Mouse (Mus musculus): ENCODE measurements around the gene Map2k4. TPM values are rescaled to one million over a fixed set of nuclear protein-coding genes. Genes with fewer than 3 reads are reported as not detected.

The Map2k4 gene
- polyA plus RNA-seq, 1 experiment: not detected

DNA sequence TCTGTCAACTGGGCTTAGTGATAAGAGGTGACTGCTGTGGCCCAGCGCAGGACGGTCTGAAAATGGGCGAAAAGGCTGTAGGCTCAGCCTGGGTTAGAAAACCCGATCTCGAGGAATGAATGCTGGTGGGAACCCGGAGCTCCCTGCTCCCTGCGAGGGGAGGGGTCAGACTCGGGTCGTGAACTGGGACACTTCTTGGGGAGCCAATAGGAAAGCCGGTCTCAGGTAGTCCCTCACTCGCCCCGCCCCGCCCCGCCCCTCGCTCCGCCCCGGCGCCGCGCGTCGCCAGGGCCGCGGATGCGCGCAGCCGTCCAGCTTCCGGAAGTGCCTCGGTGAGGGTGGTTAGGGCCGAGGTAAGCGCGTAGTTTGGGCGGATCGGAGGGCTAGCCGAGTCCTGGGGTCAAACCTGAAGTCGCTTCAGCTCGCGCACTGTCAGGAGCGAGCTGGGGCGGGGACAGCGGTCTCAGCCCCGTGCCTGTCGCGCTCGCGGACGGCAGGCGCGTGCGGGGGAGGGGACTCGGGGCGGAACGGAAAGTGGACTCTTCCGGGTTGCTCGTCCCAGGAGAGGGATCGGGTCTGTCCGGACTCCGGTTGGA is 18.9 kb upstream of the Map2k4 start, which contains the start of gene Zkscan6:
TSS of gene Zkscan6 (plus strand) at position 267 of the 596 bp plus-strand sequence.
- H3K4me3 ChIP-seq (ENCODE audit: insufficient read depth, low read depth, low read length): peak within 1 kb of the TSS; percentile 98
- peak; percentile 78 for TF ChIP-seq POLR2A (IDR thresholded peaks at IDR 0.05; ENCODE audit: insufficient read depth, low read depth, low read length)
- TF ChIP-seq CTCF (IDR thresholded peaks at IDR 0.05; ENCODE audit: insufficient read depth, low read depth, low read length): no peak
- under 1% methylated on average over 58 of the region's 58 CpGs for WGBS
- 0 out of 2 replicates have a peak, but pooled peaks cover 2% of the 10 kb centered on the region for H3K4me1 ChIP-seq (ENCODE audit: control insufficient read depth, insufficient read depth, low read length)
- H3K27ac ChIP-seq (ENCODE audit: insufficient read depth, low read depth, low read length): peak within 1 kb of the TSS; percentile 80

DNA sequence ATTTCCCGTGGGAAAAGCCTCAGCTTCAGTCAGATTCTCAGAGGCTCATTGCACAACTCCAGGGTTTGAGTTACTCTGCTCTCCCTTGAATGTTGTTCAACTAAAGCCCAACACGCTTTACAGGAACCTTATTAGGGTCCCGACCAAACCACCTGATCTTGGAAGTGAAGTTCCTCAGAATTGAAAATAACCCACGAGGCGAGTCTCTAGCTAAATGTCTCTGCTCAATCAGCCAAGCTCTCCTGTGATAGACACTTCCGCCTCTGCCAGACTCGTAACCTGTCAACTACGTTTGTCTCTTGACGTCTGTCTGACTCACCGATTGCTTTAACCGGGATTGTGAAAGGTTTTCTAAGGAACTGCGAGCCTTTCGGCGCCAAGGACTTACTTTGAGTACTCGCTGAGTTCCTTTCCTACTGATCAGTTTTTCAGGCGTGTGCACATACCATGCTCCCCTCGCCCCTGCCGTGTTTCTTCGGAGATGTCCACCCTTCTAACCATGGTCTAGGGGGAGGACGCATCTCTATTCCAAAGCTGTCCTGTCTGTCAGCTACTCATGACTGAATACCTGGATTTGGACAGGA is 18.3 kb upstream of the Map2k4 start:
- Histone ChIP-seq H3K4me3 (ENCODE audit: insufficient read depth, low read depth, low read length) (peak overlapping the region; percentile 98), H3K27ac (ENCODE audit: insufficient read depth, low read depth, low read length) (no peak overlapping the region), H3K4me1 (ENCODE audit: control insufficient read depth, insufficient read depth, low read length) (0 out of 2 replicates have a peak, but pooled peaks cover 2% of the 10 kb centered on the region)
- WGBS: 1% methylated on average over 20 of the region's 20 CpGs
- TF ChIP-seq CTCF (IDR thresholded peaks at IDR 0.05; ENCODE audit: insufficient read depth, low read depth, low read length) (no peak), POLR2A (IDR thresholded peaks at IDR 0.05; ENCODE audit: insufficient read depth, low read depth, low read length) (no peak)

DNA sequence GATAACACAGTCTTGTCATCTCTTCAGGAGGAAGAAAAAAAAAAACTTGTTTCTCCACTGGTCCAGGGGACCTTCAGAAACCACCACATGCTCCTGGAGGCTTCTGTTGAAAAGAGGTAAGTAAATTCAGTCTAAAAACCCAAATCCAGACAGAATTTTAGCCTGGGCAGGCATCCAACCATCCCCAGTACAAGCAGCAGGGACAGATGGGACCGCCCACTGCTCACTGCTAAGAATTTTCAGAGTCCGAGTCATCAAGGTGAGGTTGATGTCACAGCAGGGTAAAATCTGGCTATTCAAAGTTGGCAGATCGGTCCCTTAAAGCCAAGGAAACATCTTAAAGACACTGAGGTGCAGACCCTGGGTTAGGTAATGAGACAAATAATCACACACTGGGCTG is 13.8 kb upstream of the Map2k4 start:
- Histone ChIP-seq H3K4me3 (ENCODE audit: insufficient read depth, low read depth, low read length) (no peak overlapping the region), H3K27ac (ENCODE audit: insufficient read depth, low read depth, low read length) (no peak overlapping the region), H3K4me1 (ENCODE audit: control insufficient read depth, insufficient read depth, low read length) (no peaks in the 10 kb centered on the region)
- WGBS: 71% methylated on average over 3 of the region's 3 CpGs
- TF ChIP-seq CTCF (IDR thresholded peaks at IDR 0.05; ENCODE audit: insufficient read depth, low read depth, low read length): no peak
- no peak for TF ChIP-seq POLR2A (IDR thresholded peaks at IDR 0.05; ENCODE audit: insufficient read depth, low read depth, low read length)

DNA sequence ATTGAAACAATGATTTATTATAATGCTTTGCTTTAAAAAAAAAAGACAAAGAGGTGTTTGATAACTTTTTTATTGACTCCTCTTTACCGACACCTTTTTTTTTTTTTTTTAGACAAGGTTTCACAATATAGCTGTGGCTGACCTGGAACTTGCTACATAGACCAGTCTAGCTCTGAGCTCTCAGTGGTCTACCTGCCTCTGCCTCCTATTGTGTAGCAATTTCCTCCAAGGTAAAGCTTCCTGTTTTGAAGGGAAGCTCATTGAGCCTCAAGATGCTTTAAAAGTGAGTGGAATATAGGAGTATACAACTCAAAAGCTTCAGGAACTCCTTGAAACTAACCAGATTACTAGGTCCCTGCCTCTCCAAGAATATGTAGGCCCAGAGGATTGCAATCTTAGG is 7.8 kb upstream of the Map2k4 start:
- H3K4me3 ChIP-seq (ENCODE audit: insufficient read depth, low read depth, low read length): no peak overlapping the region
- TF ChIP-seq CTCF (IDR thresholded peaks at IDR 0.05; ENCODE audit: insufficient read depth, low read depth, low read length) (no peak), POLR2A (IDR thresholded peaks at IDR 0.05; ENCODE audit: insufficient read depth, low read depth, low read length) (no peak)
- 94% methylated on average over 1 of the region's 1 CpGs for whole genome bisulfite sequencing
- no peak overlapping the region for H3K27ac ChIP-seq (ENCODE audit: insufficient read depth, low read depth, low read length)
- H3K4me1 ChIP-seq (ENCODE audit: control insufficient read depth, insufficient read depth, low read length): no peaks in the 10 kb centered on the region

DNA sequence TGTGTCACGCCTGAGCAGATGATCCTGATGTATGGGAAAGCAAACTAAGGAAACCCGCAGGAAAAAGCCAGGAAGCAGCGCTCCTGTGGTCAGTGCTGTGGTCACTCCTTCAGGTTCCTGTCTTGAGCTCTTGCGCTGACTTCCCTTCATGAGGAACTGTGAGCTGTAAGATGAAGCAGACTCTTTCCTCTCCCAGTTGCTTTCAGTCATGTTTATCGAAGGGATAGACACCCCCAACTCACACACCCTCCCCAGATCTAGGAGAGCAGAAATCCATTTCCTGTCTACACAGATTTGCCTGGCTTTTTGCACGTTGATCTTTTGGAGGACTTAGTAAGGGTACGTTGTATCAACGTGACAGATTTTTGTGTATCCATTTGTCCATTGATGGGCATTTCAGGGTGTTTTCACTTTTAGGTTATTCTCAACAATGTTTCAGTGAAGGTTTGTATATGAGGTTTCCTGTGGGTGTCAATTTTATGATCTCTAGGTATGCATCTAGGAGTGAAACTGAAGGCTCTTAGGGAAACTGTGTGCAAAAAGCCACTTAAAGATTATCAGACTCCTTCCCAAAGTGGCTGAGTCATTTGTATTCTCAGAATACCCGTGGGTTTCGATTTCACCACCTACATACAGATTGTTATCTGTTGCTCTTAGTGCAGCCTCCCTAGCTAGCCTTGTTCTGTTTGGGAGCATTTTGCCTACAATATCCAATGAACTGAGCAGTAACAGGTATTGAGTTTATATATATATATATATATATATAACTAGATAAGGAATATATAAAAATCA is 6.5 kb upstream of the Map2k4 start:
- Histone ChIP-seq H3K4me1 (ENCODE audit: control insufficient read depth, insufficient read depth, low read length) (no peaks in the 10 kb centered on the region), H3K27ac (ENCODE audit: insufficient read depth, low read depth, low read length) (no peak overlapping the region), H3K4me3 (ENCODE audit: insufficient read depth, low read depth, low read length) (no peak overlapping the region)
- no peak for TF ChIP-seq CTCF (IDR thresholded peaks at IDR 0.05; ENCODE audit: insufficient read depth, low read depth, low read length)
- no peak for TF ChIP-seq POLR2A (IDR thresholded peaks at IDR 0.05; ENCODE audit: insufficient read depth, low read depth, low read length)
- WGBS: 75% methylated on average over 10 of the region's 10 CpGs

DNA sequence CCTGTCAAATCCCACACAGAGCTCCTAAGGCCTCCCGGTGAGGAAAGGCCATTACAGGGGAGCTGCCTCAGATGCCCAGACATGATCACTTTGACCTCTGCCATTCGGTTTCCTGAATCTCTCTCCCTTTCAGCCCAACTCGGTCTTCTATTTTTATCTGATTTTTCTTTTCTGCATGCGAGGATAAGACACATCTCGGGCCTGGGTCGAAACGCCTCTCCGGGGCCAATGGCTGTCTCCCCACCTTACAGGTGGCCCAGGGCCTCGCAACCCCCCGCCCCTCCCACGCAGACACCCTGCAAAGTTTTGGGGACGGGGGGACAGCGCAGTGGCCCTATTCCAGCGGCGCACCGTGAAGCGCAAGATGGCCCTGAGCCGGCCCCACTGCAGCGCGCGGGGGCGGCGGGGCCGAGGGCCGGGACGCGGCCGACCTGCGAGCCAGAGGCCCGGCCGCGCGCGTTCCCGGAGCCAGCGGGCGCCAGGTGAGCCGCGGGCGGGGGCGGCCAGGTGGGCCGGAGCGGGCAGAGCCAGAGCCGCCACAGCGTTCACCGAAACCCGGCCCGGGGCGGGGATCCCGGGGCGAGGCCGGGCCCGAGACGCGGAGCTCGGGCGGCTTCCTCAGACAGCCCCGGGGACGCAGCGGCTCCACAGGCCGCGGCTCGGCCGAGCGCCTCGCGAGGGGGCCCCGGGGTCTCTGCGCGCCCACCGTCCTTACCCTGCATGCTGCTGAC is 511 bp downstream of the Map2k4 start:
- 1% methylated on average over 69 of the region's 71 CpGs for WGBS
- TF ChIP-seq POLR2A (IDR thresholded peaks at IDR 0.05; ENCODE audit: insufficient read depth, low read depth, low read length): no peak
- no peak for TF ChIP-seq CTCF (IDR thresholded peaks at IDR 0.05; ENCODE audit: insufficient read depth, low read depth, low read length)
- Histone ChIP-seq H3K27ac (ENCODE audit: insufficient read depth, low read depth, low read length) (0 out of 2 replicates have a peak overlapping the region, but pooled peaks have one; percentile 34), H3K4me1 (ENCODE audit: control insufficient read depth, insufficient read depth, low read length) (no peaks in the 10 kb centered on the region), H3K4me3 (ENCODE audit: insufficient read depth, low read depth, low read length) (peak overlapping the region; percentile 92)

DNA sequence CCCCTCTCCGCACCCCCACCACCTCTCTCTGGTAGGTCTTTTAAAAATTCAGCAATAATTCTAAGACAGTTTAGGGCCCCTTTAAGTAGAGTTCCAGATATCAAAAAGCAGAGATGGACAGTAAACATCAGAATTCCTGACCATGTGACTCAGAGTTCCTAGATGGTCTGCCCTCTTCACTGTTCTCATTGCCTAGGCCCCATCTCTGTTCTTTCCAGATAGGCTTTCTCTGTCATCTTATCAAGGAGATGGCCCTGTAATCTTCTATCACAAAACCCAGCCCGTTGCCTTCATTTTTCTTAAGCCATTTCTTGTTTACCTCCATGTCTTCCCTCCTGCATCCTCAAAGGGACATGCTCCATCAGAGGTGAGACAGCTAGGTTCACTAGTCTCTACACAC is 1.9 kb downstream of the Map2k4 start:
- Histone ChIP-seq H3K4me3 (ENCODE audit: insufficient read depth, low read depth, low read length) (no peak overlapping the region), H3K27ac (ENCODE audit: insufficient read depth, low read depth, low read length) (no peak overlapping the region), H3K4me1 (ENCODE audit: control insufficient read depth, insufficient read depth, low read length) (no peaks in the 10 kb centered on the region)
- TF ChIP-seq POLR2A (IDR thresholded peaks at IDR 0.05; ENCODE audit: insufficient read depth, low read depth, low read length) (no peak), CTCF (IDR thresholded peaks at IDR 0.05; ENCODE audit: insufficient read depth, low read depth, low read length) (no peak)
- WGBS: 94% methylated on average over 2 of the region's 2 CpGs

DNA sequence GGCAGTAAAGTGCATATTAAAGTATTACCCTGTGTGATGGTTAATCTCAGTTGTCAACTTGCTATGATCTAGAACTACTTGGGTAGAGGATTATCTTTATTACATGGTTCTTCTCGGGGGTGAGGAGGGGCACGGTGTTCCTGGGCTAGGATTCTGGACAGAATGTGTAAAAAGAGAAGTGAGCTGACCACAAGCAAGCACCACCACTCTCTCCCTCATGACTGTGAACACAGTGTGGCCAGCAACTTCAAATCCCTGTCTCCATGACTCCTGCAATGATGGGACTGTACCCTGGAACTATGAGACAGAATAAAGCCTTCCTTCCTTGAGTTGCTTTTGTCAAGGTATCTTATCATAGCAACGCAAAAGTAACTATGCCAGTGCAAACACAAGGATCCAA is 6.5 kb downstream of the Map2k4 start:
- no peak overlapping the region for H3K4me3 ChIP-seq (ENCODE audit: insufficient read depth, low read depth, low read length)
- 94% methylated on average over 3 of the region's 3 CpGs for WGBS
- TF ChIP-seq POLR2A (IDR thresholded peaks at IDR 0.05; ENCODE audit: insufficient read depth, low read depth, low read length): no peak
- no peak for TF ChIP-seq CTCF (IDR thresholded peaks at IDR 0.05; ENCODE audit: insufficient read depth, low read depth, low read length)

More for the DNA sequence above, 6.5 kb downstream of the Map2k4 start:
- Histone ChIP-seq H3K4me1 (ENCODE audit: control insufficient read depth, insufficient read depth, low read length) (no peaks in the 10 kb centered on the region), H3K27ac (ENCODE audit: insufficient read depth, low read depth, low read length) (no peak overlapping the region)
